Mouse (Mus musculus) erythroblast, embryonic 14.5 days (primary cell): Measurements from ENCODE around the gene Engase.

Experiments used
- GATA1 ChIP-seq: IDR thresholded peaks from 2 replicates; pipeline ENCODE4 v1.6.1; 2012; ENCODE audit warnings: low read length, inconsistent platforms, mixed read lengths
- TAL1 ChIP-seq: IDR thresholded peaks from 3 replicates; pipeline ENCODE4 v1.6.1; 2012; ENCODE audit warnings: low read length, inconsistent platforms, mixed read lengths

GRCm38 (mm10) chr11:118502990-118503389, 26.4 kb downstream of the Engase start:
- no peak for TF ChIP-seq GATA1
- TF ChIP-seq TAL1, result no peak
